Mouse (Mus musculus): ENCODE measurements around the gene Col4a2.

DNA sequence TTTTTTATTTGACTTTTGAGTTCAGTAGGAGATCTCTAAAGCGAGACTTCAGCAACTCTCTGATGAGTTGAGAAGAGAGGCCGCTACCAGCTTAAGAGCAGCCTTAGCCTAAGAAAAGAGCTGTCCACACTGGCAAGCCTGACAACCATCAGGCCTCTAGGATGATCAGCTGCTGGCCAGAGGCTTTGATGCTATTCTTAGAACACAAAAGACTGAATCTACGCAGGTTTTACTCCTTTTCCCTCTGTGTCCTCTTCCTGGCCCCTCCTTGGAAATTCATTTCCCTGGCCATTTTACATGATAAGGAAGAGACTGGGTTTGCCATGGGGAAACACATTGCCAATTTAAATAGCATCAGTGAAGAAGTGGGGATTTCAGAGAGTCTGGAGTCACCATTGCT, 70.8 kb downstream of the Col4a2 start:
- TF ChIP-seq CTCF (IDR thresholded peaks at IDR 0.05; ENCODE audit: extremely low read depth, insufficient read depth, insufficient read length, insufficient replicate concordance) (no peak), POLR2A (IDR thresholded peaks at IDR 0.05; ENCODE audit: low read depth, low read length) (no peak)
